Mouse (Mus musculus) liver, embryonic 14.5 days (tissue): ENCODE measurements around the gene Pygm.

Experiments used
- CTCF ChIP-seq: IDR thresholded peaks from 2 replicates; pipeline ENCODE4 v1.5.1; 2016; ENCODE audit warnings: antibody characterized with exemption, low read depth, control low read depth
- EP300 ChIP-seq: IDR thresholded peaks from 2 replicates; pipeline ENCODE4 v1.6.1; 2016; ENCODE audit warnings: antibody characterized with exemption, low read depth

DNA sequence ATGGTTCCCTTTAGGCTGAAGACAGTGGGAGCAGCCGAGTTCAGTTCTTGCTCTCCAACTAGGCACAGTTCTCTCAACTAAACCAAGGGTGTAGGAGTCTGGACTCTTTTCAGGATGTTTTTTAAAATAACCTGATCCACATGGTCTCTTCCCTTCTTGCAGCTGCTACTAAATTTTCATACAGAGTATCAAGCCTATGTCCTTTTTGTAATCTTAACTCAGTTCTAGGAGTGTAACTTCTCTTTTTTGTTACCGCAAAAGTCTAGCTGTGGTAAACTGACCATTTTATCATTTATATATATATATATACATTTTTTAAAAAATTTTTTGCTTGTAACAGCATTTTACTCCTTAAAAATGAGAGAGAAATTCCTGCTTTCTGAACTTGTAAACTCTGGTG lies 14.0 kb upstream of the Pygm start:
- TF ChIP-seq CTCF: no peak
- TF ChIP-seq EP300: no peak
